Mouse (Mus musculus): ENCODE measurements at regions not wholly inside any gene's neighbourhood (a gene's known extent, or its start where the extent isn't known, plus 50 kb on each side); places are given as distances from the start of the nearest gene placed in this dataset.

GRCm38 (mm10) chr16:78247189-78247588 lies 54.1 kb upstream of the Cxadr start:
- no peak for DNase-seq (ENCODE audit: low spot score in 2 of 2)

- no peak for DNase-seq (ENCODE audit: low spot score in 2 of 2)
These were observed 58.6 kb upstream of the Cxadr start for GRCm38 (mm10) chr16:78242678-78243077.

- no peak for DNase-seq (ENCODE audit: low spot score in 2 of 2)
These were observed 61.1 kb upstream of the Cxadr start for GRCm38 (mm10) chr16:78240152-78240551.

- DNase-seq (ENCODE audit: low spot score in 2 of 2), result peak in 1 of 2 experiments; percentile 2
These were observed 63.1 kb upstream of the Cxadr start for GRCm38 (mm10) chr16:78238052-78238701.

GRCm38 (mm10) chr16:78237641-78238051 lies 63.6 kb upstream of the Cxadr start:
- DNase-seq (ENCODE audit: low spot score in 2 of 2), result no peak

GRCm38 (mm10) chr16:78236746-78237640 lies 64.3 kb upstream of the Cxadr start:
- DNase-seq (ENCODE audit: low spot score in 2 of 2), result peak in 1 of 2 experiments; percentile 9

GRCm38 (mm10) chr16:78232205-78232604 lies 69.1 kb upstream of the Cxadr start:
- no peak for DNase-seq (ENCODE audit: low spot score in 2 of 2)

- no peak for DNase-seq (ENCODE audit: low spot score in 2 of 2)
These were observed 72.3 kb upstream of the Cxadr start for GRCm38 (mm10) chr16:78229013-78229412.

GRCm38 (mm10) chr16:78222377-78222776 lies 78.9 kb upstream of the Cxadr start:
- no peak for DNase-seq (ENCODE audit: low spot score in 2 of 2)

GRCm38 (mm10) chr16:78221781-78222180 lies 79.5 kb upstream of the Cxadr start:
- DNase-seq (ENCODE audit: low spot score in 2 of 2), result no peak

- DNase-seq (ENCODE audit: low spot score in 2 of 2), result no peak
These were observed 83.7 kb upstream of the Cxadr start for GRCm38 (mm10) chr16:78217633-78218032.

GRCm38 (mm10) chr16:78216752-78217351 lies 84.4 kb upstream of the Cxadr start:
- no peak for DNase-seq (ENCODE audit: low spot score in 2 of 2)

- DNase-seq (ENCODE audit: low spot score in 2 of 2), result no peak
These were observed 89.6 kb upstream of the Cxadr start for GRCm38 (mm10) chr16:78211687-78212086.

GRCm38 (mm10) chr16:78208321-78208720 lies 93.0 kb upstream of the Cxadr start:
- no peak for DNase-seq (ENCODE audit: low spot score in 2 of 2)

- DNase-seq (ENCODE audit: low spot score in 2 of 2), result no peak
These were observed 97.0 kb upstream of the Cxadr start for GRCm38 (mm10) chr16:78204332-78204731.

GRCm38 (mm10) chr16:78200044-78200830 lies 101.1 kb upstream of the Cxadr start:
- DNase-seq (ENCODE audit: low spot score in 2 of 2), result peak; percentile 54 to 70

GRCm38 (mm10) chr16:78199252-78199651 lies 102.0 kb upstream of the Cxadr start:
- DNase-seq (ENCODE audit: low spot score in 2 of 2), result no peak

GRCm38 (mm10) chr16:78198642-78199121 lies 102.6 kb upstream of the Cxadr start:
- peak; percentile 89 to 94 for DNase-seq (ENCODE audit: low spot score in 2 of 2)

- peak; percentile 76 to 81 for DNase-seq (ENCODE audit: low spot score in 2 of 2)
These were observed 103.9 kb upstream of the Cxadr start for GRCm38 (mm10) chr16:78197252-78197896.

GRCm38 (mm10) chr16:78170627-78171605 lies 130.4 kb upstream of the Cxadr start:
- DNase-seq (ENCODE audit: low spot score in 2 of 2), result no peak
